Mouse (Mus musculus) myocyte (in vitro differentiated cells): ENCODE results near the gene Zfp146.

Source experiments
- E2F4 ChIP-seq: IDR thresholded peaks from one replicate; pipeline ENCODE4 v1.6.1; 2011; ENCODE audit warnings: mild to moderate bottlenecking, control low read depth, moderate library complexity; ENCODE audit not compliant: insufficient read depth
- MYOG ChIP-seq, 3 experiments: IDR thresholded peaks; one replicate each; pipeline ENCODE4 v1.6.1; 2011; ENCODE audit warnings: control low read depth in 2 of 3, low read depth in 2 of 3, mild to moderate bottlenecking in 2 of 3; ENCODE audit not compliant: insufficient read length in 2 of 3, control insufficient read depth in 1 of 3, insufficient read depth in 1 of 3
- POLR2A ChIP-seq: IDR thresholded peaks from one replicate; pipeline ENCODE4 v1.6.1; 2011; ENCODE audit warnings: low read depth, mild to moderate bottlenecking, control low read depth, moderate library complexity; ENCODE audit not compliant: insufficient read length
- POLR2AphosphoS2 ChIP-seq: IDR thresholded peaks from one replicate; pipeline ENCODE4 v1.6.1; 2011; ENCODE audit warnings: low read depth, control low read depth; ENCODE audit not compliant: insufficient read length
- SRF ChIP-seq: IDR thresholded peaks from one replicate; pipeline ENCODE4 v1.6.1; 2011; ENCODE audit warnings: low read depth; ENCODE audit not compliant: control insufficient read depth, insufficient read length
- TCF12 ChIP-seq: IDR thresholded peaks from one replicate; pipeline ENCODE4 v1.6.1; 2011; ENCODE audit warnings: mild to moderate bottlenecking, control low read depth; ENCODE audit not compliant: poor library complexity, insufficient read depth, severe bottlenecking

- TF ChIP-seq POLR2A = no peak
- TF ChIP-seq SRF = no peak
- no peak for TF ChIP-seq E2F4
- TF ChIP-seq MYOG (IDR thresholded peaks at IDR 0.05; ENCODE audit: control insufficient read depth in 1 of 3, insufficient read depth in 1 of 3, insufficient read length in 2 of 3, low read depth in 2 of 3) = no peak
- TF ChIP-seq POLR2AphosphoS2 = no peak
- no peak for TF ChIP-seq TCF12
These were observed 22.5 kb downstream of the Zfp146 start for GRCm38 (mm10) chr7:30147011-30147410.
